Comparison of ENCODE assay signal across 13 mouse cellular contexts in the genomic region with DNA sequence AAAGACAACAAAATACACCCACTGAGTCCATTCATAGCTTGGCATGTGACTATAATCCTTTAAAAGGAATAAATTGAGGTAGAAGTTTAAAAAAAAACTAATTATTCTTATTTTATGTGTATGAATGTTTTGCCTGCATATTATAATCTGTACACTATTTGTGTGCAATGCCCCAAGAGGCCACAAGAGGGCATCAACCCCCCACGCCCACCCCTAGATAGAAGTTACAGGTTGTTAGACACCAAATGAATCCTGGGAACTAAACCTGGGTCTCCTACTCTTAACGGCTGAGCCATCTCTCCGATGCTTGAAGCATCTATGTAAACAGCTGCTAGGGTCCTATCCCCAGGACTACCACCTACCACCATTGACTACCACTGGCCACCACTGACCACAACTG. TPM values are rescaled to one million over a fixed set of nuclear protein-coding genes. Genes with fewer than 3 reads are reported as not detected.
A peak's percentile ranks its signal among the peaks of the same experiment; 100 is the strongest.
DNase-seq lines count a peak whose midpoint lies in the region; ATAC-seq and TF ChIP-seq lines count a peak whose summit lies in the region.
"Had no signal": no experiment of that assay in that cellular context is flagged by ENCODE, and none has a peak within 500 bp of the region (broad histone marks: within the 10 kb centered on the region; RNA-seq: fewer than 3 reads in every experiment).

No protein-coding gene starts in this region.

- no peaks in the 10 kb centered on the region for H3K4me1 ChIP-seq in intestine, postnatal 0 days (replicated peaks; ENCODE audit: control insufficient read depth, insufficient read depth, low read length)
- H3K4me1 ChIP-seq in intestine, embryonic 16.5 days (ENCODE audit: control insufficient read depth, insufficient read depth, low read length): no peaks in the 10 kb centered on the region
- H3K4me1 ChIP-seq in MEL (ENCODE audit: control insufficient read depth in 1 of 2, insufficient read depth in 2 of 2, low read length in 2 of 2): no peaks in the 10 kb centered on the region
- H3K4me1 ChIP-seq: limb, embryonic 10.5 days; midbrain, embryonic 12.5 days had no signal

- DNase-seq in retina, embryonic 14.5 days (ENCODE audit: low spot score): peak; percentile 15
- no peak for DNase-seq in retina, postnatal 1 day
- DNase-seq in MEL (ENCODE audit: low read depth, low spot score): peak; percentile 24
- DNase-seq in left cerebral cortex, adult 8-10 months (ENCODE audit: low spot score in 2 of 2): no peak
- no peak for DNase-seq in layer of hippocampus, postnatal 36 days
- DNase-seq: heart, postnatal 10 days; kidney, postnatal 36 days had no signal

- ATAC-seq in intestine, postnatal 0 days: no peak
- no peak for ATAC-seq in intestine, embryonic 16.5 days
- peak; percentile 85 for ATAC-seq in megakaryocyte progenitor cell, adult 5-6 weeks (replicated peaks; ENCODE audit: poor library complexity)

- TF ChIP-seq CTCF in intestine, postnatal 0 days (IDR thresholded peaks at IDR 0.05; ENCODE audit: low read depth): peak; percentile 59
- TF ChIP-seq CTCF in MEL (IDR thresholded peaks at IDR 0.05 in 2 of 3, conservative IDR thresholded peaks at IDR 0.05 in 1 of 3; ENCODE audit: control insufficient read depth in 1 of 3, insufficient read depth in 1 of 3, low read depth in 2 of 3, low read length in 3 of 3, poor library complexity in 1 of 3, severe bottlenecking in 1 of 3): peak; percentile 29 to 59 (median 44); a peak in 5 of 6 replicates

- no peak for TF ChIP-seq POLR2A in MEL (IDR thresholded peaks at IDR 0.05; ENCODE audit: control insufficient read depth in 1 of 2, insufficient read depth in 1 of 2, low read depth in 1 of 2, low read length in 2 of 2, poor library complexity in 1 of 2)

- H3K79me2 ChIP-seq in MEL (ENCODE audit: control insufficient read depth, insufficient read depth, low read length, poor library complexity): no peaks in the 10 kb centered on the region

- no peak overlapping the region for H3K4me3 ChIP-seq in intestine, postnatal 0 days (ENCODE audit: low read depth, low read length)
- H3K4me3 ChIP-seq in intestine, embryonic 16.5 days (ENCODE audit: low read length): no peak overlapping the region
- no peak overlapping the region for H3K4me3 ChIP-seq in MEL (ENCODE audit: control insufficient read depth in 1 of 2, insufficient read depth in 1 of 2, low read depth in 2 of 2, low read length in 2 of 2)
- H3K4me3 ChIP-seq: limb, embryonic 10.5 days; midbrain, embryonic 12.5 days had no signal

- 79% methylated on average over 3 of the region's 3 CpGs for WGBS in intestine, postnatal 0 days
- 80% methylated on average over 3 of the region's 3 CpGs for WGBS in intestine, embryonic 16.5 days

- no peak for TF ChIP-seq EP300 in MEL (IDR thresholded peaks at IDR 0.05; ENCODE audit: low read depth in 1 of 2, low read length in 2 of 2)

- H3K9me3 ChIP-seq in intestine, postnatal 0 days (ENCODE audit: control insufficient read depth): no peaks in the 10 kb centered on the region
- H3K9me3 ChIP-seq in intestine, embryonic 16.5 days (ENCODE audit: control insufficient read depth, low read length): no peaks in the 10 kb centered on the region
- H3K9me3 ChIP-seq in MEL (replicated peaks; ENCODE audit: insufficient read depth, low read length): no peaks in the 10 kb centered on the region
- H3K9me3 ChIP-seq: limb, embryonic 10.5 days; midbrain, embryonic 12.5 days had no signal

- H3K9ac ChIP-seq in intestine, postnatal 0 days (ENCODE audit: low read depth, low read length): no peak overlapping the region
- no peak overlapping the region for H3K9ac ChIP-seq in intestine, embryonic 16.5 days (ENCODE audit: low read depth, low read length)
- no peak overlapping the region for H3K9ac ChIP-seq in MEL (ENCODE audit: control insufficient read depth, low read depth, low read length, poor library complexity, severe bottlenecking)
- H3K9ac ChIP-seq: midbrain, embryonic 12.5 days had no signal

- no peak overlapping the region for H3K27ac ChIP-seq in intestine, postnatal 0 days (ENCODE audit: low read depth, low read length)
- H3K27ac ChIP-seq in intestine, embryonic 16.5 days (ENCODE audit: low read length): no peak overlapping the region
- H3K27ac ChIP-seq in MEL (ENCODE audit: control insufficient read depth, low read depth, low read length): no peak overlapping the region
- H3K27ac ChIP-seq: limb, embryonic 10.5 days; midbrain, embryonic 12.5 days had no signal

- no peaks in the 10 kb centered on the region for H3K27me3 ChIP-seq in intestine, postnatal 0 days (replicated peaks; ENCODE audit: control insufficient read depth, insufficient read depth, low read length)
- H3K27me3 ChIP-seq in intestine, embryonic 16.5 days (replicated peaks; ENCODE audit: control insufficient read depth, insufficient read depth, low read length): no peaks in the 10 kb centered on the region
- no peaks in the 10 kb centered on the region; a peak in 1 of 4 replicates for H3K27me3 ChIP-seq in MEL (ENCODE audit: control insufficient read depth in 1 of 2, insufficient read depth in 2 of 2, low read length in 2 of 2)
- H3K27me3 ChIP-seq: midbrain, embryonic 12.5 days had no signal

- no peak overlapping the region for H3K4me2 ChIP-seq in intestine, postnatal 0 days (replicated peaks; ENCODE audit: low read depth)
- no peak overlapping the region for H3K4me2 ChIP-seq in intestine, embryonic 16.5 days (ENCODE audit: low read depth, low read length)
- H3K4me2 ChIP-seq: midbrain, embryonic 12.5 days had no signal

- no peaks in the 10 kb centered on the region for H3K36me3 ChIP-seq in intestine, postnatal 0 days (ENCODE audit: control insufficient read depth, insufficient read depth)
- H3K36me3 ChIP-seq in intestine, embryonic 16.5 days (ENCODE audit: control insufficient read depth, insufficient read depth, low read length): no peaks in the 10 kb centered on the region
- H3K36me3 ChIP-seq in MEL (ENCODE audit: control insufficient read depth in 1 of 2, insufficient read depth in 2 of 2, low read length in 2 of 2): no peaks in the 10 kb centered on the region
- H3K36me3 ChIP-seq: limb, embryonic 10.5 days; midbrain, embryonic 12.5 days had no signal

- TF ChIP-seq RAD21 in MEL (IDR thresholded peaks at IDR 0.05; ENCODE audit: low read depth, low read length): peak; percentile 48

TF ChIP-seq in MEL, 35 proteins besides CTCF, POLR2A, EP300 and RAD21:
- TF ChIP-seq GATA1 (IDR thresholded peaks at IDR 0.05; ENCODE audit: low read depth, low read length) (no peak), SMC3 (IDR thresholded peaks at IDR 0.05; ENCODE audit: low read depth, low read length) (peak; percentile 53), TBP (IDR thresholded peaks at IDR 0.05; ENCODE audit: low read depth, low read length) (no peak), USF1 (IDR thresholded peaks at IDR 0.05; ENCODE audit: low read depth, low read length) (no peak), ZC3H11A (IDR thresholded peaks at IDR 0.05; ENCODE audit: low read depth, low read length) (0 out of 2 replicates have a peak, but pooled peaks have one; percentile 5), RCOR1 (IDR thresholded peaks at IDR 0.05; ENCODE audit: low read depth, low read length) (no peak), TCF12 (IDR thresholded peaks at IDR 0.05; ENCODE audit: low read depth, low read length) (no peak)
TF ChIP-seq in MEL: peak in this region for 2.

RNA-seq across cellular contexts. Expression of gene Kcnk12, which starts 24.6 kb away (rescaled TPM):
- polyA plus RNA-seq in intestine, postnatal 0 days (2015; fragmentation: Nextera tagmentation; extraction: Ambion mirVana): not detected in 2 replicates
- polyA plus RNA-seq in intestine, embryonic 16.5 days (2015; fragmentation: Nextera tagmentation; extraction: Ambion mirVana): not detected in 2 replicates
- not detected in 2 replicates for total RNA-seq in MEL (2012; rRNA removed)
- polyA plus RNA-seq in MEL (2012; ENCODE audit: insufficient read depth in 1 of 2, insufficient read length in 2 of 2, low read depth in 1 of 2, low replicate concordance in 2 of 2, missing spikeins in 1 of 2): not detected
- 4.0 and 6.8 TPM in 2 replicates for total RNA-seq in megakaryocyte progenitor cell, adult 5-6 weeks (2015)
- 5.6 and 5.9 TPM in 2 replicates for total RNA-seq in megakaryocyte progenitor cell, adult 5-6 weeks (2017)
- 10 to 100 TPM; 21.2 to 24.0 (median 23.4) TPM for total RNA-seq in left cerebral cortex, adult 8-10 months (2022)
- total RNA-seq in layer of hippocampus, postnatal 36 days (2021): 10 to 100 TPM; 21.6 to 23.7 TPM
- total RNA-seq: gastrocnemius, adult 8-10 months had no signal
- polyA plus RNA-seq: limb, embryonic 10.5 days had no signal

Comparison
In these comparisons a context has a peak if more than half of its experiments do, and no peak if none do; other contexts are left out.
1. DNase-seq: peak in retina, embryonic 14.5 days (single experiment) and MEL (single experiment); none in retina, postnatal 1 day (single experiment), left cerebral cortex, adult 8-10 months (0 of 2) and layer of hippocampus, postnatal 36 days (0 of 2).